Mouse (Mus musculus): Measurements from ENCODE around the gene Pgbd5. TPM values are rescaled to one million over a fixed set of nuclear protein-coding genes. Genes with fewer than 3 reads are reported as not detected.

The Pgbd5 gene
- total RNA-seq, 2 experiments from 2014 or later, result not detected

Other genes starting within 250 kb of the Pgbd5 start
- gene Galnt2, start 208.3 kb downstream of the Pgbd5 start, total RNA-seq (2014; fragmentation: Nextera tagmentation), result 9.5 and 12.4 TPM in 2 replicates
- 1.9 and 6.8 TPM in 2 replicates for gene Galnt2, start 208.3 kb downstream of the Pgbd5 start, total RNA-seq (2017)
- gene Cog2, start 81.1 kb upstream of the Pgbd5 start, total RNA-seq (2014; fragmentation: Nextera tagmentation), result 22.5 and 23.8 TPM in 2 replicates
- 24.5 and 34.1 TPM in 2 replicates for gene Cog2, start 81.1 kb upstream of the Pgbd5 start, total RNA-seq (2017)
- gene Agt, start 130.0 kb upstream of the Pgbd5 start, total RNA-seq (2014; fragmentation: Nextera tagmentation), result not detected in 2 replicates
- not detected in 2 replicates for gene Agt, start 130.0 kb upstream of the Pgbd5 start, total RNA-seq (2017)
- gene Capn9, start 136.5 kb upstream of the Pgbd5 start, total RNA-seq (2014; fragmentation: Nextera tagmentation), result not detected in 2 replicates
- gene Capn9, start 136.5 kb upstream of the Pgbd5 start, total RNA-seq (2017), result not detected in 2 replicates
- gene 2310022B05Rik, start 223.7 kb upstream of the Pgbd5 start, total RNA-seq (2014; fragmentation: Nextera tagmentation), result 33.5 and 34.7 TPM in 2 replicates
- 3.7 and 4.4 TPM in 2 replicates for gene 2310022B05Rik, start 223.7 kb upstream of the Pgbd5 start, total RNA-seq (2017)

All from megakaryocyte-erythroid progenitor cell, adult 5-6 weeks (primary cell).